Mouse (Mus musculus) layer of hippocampus, postnatal 36 days (tissue): ENCODE data around the gene Vwa5b2. TPM values are rescaled to one million over a fixed set of nuclear protein-coding genes. Genes with fewer than 3 reads are reported as not detected.

Source experiments
- DNase-seq, 2 experiments: peaks; one replicate each; pipeline ENCODE4 v3.0.0; 2022
- total RNA-seq, 2 experiments: library from RNA; stranded (reverse); gene quantifications; 2 replicates each; pipeline ENCODE4 v1.2.3; 2021

Gene Vwa5b2
- total RNA-seq, 2 experiments from 2014 or later: 21.8 to 23.4 TPM

DNA sequence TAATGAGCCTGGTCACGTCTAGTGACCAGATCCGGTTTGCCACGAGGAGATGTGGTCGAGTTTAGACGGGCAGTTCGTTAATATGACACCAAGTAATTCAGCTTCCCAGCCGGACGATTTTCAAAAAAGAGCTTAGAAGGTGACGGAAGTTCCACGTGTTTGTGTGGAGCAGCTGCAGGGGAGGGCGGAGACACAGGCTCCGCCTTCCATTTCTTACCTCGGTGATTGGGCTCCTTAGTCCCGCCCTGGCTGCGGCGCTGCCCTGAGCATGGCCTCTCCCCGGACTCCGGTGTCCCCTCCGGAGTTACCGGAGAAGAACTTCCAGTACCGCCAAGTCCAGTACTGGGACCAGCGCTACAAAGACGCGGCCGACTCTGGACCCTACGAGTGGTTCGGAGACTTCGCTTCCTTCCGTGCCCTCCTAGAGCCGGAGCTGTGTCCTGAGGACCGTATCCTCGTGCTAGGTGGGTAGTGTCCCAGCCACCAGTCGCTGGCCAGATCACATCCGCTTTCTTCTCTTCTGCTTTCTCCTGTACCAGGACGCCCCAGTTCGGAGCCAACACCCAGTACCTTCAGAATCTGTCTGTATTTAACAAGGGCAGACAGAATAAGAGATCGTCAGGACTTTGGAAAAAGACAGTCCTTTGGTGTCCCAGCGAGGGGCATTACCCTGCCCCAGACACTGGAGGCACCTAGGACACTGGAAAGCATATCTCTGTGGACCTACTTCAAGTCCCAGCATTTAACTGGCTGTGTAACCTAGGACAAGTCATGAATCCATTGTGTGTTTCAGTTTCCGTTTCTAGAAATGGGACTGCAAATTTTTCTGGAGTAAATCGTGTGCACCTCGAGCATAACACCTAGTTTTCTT is 22.3 kb downstream of the Vwa5b2 start, which contains the start of the genes Eef1akmt4, Gm49333 and Alg3:
Eef1akmt4 (plus strand) TSS at position 237 of the 871 bp plus-strand sequence.
Gm49333 (plus strand) TSS at position 254 of the 871 bp plus-strand sequence.
Alg3 (minus strand) TSS at position 379 of the 871 bp plus-strand sequence.
- DNase-seq: peak; percentile 75 to 77

DNA sequence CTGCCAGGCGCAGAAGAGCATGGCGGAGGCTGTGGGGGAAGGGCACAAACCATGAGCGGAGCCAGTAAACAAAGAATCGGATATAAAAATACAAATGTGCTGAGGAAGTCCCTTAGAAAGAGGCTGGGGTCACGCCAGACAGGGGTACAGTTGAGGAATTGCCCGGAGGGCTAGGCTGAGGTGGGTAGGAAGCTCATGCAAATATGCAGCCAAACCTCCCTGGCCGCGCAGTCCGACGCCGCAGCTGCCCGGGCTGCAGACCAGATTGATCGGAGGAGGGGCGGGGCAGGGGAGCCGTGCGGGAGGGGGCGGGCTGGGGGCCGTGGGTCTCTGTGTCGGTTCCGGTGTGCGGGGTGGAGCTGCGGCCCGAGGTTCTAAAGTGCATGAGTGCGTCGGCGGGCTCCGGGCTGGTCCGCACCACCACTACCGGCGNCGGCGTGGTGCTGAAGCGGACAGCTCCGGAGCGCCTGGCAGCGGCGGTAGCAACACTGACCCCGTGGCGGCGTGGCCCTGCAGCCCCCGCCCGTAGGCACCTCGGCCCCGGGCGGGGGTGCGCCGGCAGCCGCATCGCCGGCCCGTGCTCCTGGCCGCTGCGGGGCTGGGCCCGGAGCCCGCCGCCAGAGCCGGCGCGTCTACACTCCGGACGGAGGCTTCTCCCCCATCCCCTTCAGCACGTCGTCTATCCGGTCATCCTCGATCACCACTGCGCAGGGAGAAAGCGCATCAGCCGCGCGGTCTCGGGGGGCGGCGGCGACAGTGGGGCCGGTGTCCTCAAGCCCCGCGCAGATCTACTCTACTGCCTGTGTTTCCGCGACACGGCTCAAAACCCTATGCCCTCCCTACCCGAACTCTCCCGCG is 30.5 kb downstream of the Vwa5b2 start:
- DNase-seq: no peak

DNA sequence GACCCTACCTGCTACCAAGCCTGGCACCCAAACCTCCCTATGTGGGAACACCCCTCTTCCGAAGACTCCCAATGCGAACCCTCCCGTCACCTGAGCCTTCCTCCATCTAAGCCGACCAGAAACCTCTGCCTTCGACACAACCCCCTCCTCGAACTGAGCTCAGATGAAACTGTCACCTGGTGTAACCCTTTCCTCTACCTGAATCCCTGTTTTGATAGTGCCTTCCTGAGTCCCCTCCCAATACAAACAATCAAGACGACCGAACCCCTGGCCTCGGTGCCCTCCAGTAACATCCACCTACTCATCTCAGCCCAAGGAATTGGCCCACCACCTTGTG is 31.1 kb downstream of the Vwa5b2 start:
- DNase-seq: no peak

DNA sequence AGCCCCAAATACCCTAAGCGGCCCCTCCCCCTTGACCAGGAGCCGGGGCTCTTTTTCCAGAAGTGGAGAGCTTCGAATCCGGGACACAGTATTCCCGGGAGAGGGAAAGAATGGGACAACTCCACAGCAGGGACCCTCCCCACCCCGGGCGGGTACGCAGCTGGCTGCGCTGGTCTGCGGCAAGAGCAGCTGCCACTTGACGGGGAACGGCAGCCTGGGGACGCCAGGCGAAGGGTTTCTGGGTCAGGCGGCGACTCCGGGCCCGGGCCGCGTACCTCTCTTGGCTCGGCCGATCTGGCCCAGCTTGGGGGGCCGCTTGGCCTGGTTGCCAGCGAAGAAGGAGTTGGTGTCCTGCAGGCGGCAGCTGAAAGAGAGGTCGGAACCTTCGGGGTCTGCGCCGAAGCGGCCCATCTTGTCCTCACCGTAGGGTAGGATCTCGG is 31.5 kb downstream of the Vwa5b2 start:
- DNase-seq: no peak

- peak in 1 of 2 experiments; percentile 45 for DNase-seq
Observed at GRCm38 (mm10) chr16:20621191-20621990, 32.1 kb downstream of the Vwa5b2 start, which contains the start of gene Camk2n2. TSS of gene Camk2n2 (minus strand) at chr16:20621287.

DNA sequence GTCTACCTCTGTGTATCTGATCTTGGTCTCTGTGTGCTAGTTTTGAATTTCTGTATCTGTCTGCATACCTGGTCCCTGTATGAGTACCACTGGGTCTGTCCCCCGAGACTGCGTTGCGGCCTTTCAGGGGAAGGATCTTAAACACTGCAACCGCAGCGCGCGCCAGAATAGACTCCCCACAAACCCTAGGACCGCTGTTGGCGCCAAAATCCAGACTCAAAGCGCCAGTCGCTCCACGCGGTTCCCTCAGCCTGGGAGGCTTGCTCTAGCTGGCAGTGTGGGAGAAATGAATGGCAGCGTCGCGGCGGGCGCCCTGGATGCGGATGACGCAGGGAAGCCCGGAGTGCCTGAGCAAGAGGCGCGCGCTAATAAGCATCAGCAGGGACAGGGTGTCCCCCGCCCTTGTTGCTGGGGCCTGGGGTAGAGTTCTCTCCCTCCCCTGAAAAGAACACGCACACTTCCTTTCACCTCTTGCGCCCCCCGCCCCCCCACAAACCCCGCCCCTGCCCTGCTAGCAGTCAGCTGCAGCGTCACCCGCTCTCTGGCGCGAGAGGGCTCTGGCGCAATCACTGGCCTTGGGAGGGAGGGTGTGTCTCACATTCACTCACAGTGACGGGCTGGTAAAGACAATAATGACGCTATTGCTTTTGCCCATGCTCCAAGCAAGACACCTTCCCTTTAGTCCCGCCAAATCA is 32.9 kb downstream of the Vwa5b2 start:
- peak; percentile 55 to 69 for DNase-seq

- DNase-seq: no peak
Observed at GRCm38 (mm10) chr16:20623211-20623610, 33.9 kb downstream of the Vwa5b2 start.

- peak; percentile 19 to 24 for DNase-seq
Observed at GRCm38 (mm10) chr16:20628871-20629391, 39.7 kb downstream of the Vwa5b2 start.

DNA sequence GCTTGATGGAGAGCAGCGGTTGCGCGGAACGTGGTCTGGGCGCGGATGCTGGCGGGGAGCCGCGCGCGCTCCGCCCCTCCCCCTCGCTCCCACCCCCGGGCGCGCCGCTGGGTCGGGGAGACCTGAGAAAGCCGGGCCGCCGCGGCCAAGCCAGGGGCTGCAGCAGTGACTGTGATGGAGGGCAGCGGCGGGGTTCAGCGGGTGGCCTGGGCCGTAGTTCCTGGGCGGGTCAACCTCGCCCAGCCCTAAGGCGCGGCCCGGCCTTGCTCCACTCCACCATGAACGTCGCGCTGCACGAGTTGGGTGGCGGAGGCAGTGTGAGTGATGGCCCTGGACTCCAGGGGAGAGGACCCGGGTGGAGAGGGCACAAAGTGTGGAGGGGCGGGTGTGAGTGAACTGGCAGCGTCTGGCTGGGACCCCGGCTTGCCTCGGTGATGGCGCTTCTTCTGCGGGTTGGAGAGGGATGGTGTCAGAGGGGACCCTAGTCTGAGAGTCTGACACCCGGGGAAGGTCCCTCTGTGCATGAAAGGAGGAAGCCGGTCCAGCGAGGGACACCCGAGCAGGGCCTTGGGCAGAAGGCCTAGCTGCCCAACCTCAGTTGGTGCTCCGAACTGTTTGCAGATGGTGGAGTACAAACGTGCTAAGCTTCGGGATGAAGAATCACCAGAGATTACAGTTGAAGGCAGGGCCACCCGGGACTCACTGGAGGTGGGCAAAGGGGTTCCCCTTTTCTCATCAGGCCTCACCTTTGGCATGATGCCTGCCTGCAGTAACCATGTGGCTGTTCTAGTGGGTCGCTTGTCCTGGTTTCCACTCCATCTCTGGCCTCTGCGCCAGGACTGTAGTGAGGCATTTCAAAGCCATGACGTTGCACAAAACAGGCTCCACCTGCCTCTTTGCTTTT is 40.7 kb downstream of the Vwa5b2 start, which contains the start of gene Ece2:
Ece2 (plus strand) TSS at position 98 of the 904 bp plus-strand sequence.
- peak; percentile 21 to 23 for DNase-seq

DNA sequence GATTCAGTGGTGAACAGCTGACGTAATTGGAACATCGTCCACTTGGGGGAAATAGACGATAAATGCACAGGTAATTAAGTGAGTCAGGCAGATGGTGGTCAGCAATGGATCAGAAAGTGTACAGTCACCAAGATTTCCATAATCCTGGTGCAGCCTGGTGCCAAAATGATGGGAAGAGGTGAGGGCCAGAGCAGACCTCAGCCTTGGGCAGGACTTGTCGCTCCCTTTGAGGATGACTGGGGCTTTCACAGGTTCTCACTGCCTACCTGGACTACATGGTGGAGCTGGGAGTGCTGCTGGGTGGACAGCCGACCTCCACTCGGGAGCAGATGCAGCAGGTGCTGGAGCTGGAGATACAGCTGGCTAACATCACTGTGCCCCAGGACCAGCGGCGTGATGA is 48.1 kb downstream of the Vwa5b2 start:
- DNase-seq: no peak

DNA sequence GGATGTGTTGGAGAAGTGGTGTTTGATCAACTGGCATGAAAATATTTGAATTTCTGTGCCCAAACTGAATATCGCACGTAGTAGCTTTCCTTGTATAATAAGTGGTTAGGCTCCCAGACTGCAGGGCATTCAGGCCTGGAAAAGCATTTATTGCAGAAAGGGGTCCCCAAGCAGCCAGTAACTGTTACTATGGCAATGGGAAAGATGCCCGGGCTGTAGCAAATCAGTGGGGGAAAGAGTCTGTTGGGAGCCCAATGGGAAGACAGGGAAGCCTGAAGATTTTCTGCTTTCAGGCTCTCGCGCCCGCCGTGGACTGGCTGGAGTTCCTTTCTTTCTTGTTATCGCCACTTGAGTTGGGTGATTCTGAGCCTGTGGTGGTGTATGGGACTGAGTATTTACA is 49.1 kb downstream of the Vwa5b2 start:
- peak; percentile 66 to 70 for DNase-seq

GRCm38 (mm10) chr16:20642161-20642560 is 52.9 kb downstream of the Vwa5b2 start:
- peak; percentile 77 to 78 for DNase-seq

GRCm38 (mm10) chr16:20643911-20644310 is 54.6 kb downstream of the Vwa5b2 start:
- DNase-seq: no peak

GRCm38 (mm10) chr16:20651076-20651946 is 62.0 kb downstream of the Vwa5b2 start, which contains the start of gene Psmd2:
TSS of gene Psmd2 (plus strand) at chr16:20651652.
- DNase-seq: peak; percentile 95 to 97

DNA sequence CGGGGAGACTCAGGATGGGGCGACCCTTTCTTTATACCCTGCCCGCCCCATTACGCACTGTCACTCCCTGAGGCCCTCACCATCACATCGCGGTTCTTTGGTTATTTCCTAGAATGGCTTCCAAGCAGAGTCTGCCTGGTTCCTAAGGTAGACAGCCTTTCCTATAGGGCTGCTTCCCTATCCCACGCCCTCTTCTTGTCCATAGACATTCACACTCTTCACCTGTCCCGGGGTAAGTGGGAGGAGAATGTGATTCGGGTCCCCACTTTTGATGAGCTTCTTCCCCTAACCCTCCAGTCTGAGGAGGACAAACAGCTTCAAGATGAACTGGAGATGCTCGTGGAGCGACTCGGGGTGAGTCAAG is 62.7 kb downstream of the Vwa5b2 start:
- no peak for DNase-seq

DNA sequence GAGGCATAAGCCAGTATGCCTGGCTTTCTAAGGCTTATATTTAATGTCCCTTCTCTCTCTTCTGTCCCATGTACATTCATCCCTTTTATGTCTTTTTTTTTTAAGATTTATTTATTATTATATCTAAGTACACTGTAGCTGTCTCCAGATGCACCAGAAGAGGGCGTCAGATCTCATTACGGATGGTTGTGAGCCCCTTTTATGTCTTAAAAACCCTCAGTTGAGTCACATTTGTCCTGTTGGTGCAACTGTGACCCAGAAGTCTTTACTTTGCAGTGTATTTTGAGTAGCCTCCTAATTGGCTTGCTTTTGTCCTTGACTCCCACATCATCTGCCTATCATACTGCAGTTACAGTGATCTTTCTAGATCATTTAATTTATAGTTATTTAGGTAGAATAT is 64.0 kb downstream of the Vwa5b2 start:
- DNase-seq: no peak
